Mouse (Mus musculus) myocyte (in vitro differentiated cells): ENCODE data around the gene Wasf3. TPM values are rescaled to one million over a fixed set of nuclear protein-coding genes. Genes with fewer than 3 reads are reported as not detected.

ENCODE experiments used
- polyA plus RNA-seq: library from polyadenylated mRNA; unstranded; fragments of >200 nt; fragmentation: generic; extraction: Trizol; gene quantifications from one replicate; pipeline ENCODE4 v1.2.1, GENCODE M21; 2012; ENCODE audit warnings: missing spikeins

The Wasf3 gene
- polyA plus RNA-seq, 1 experiment, result not detected

Other genes starting within 250 kb of the Wasf3 start
- not detected for gene Gm5565, start 224.4 kb upstream of the Wasf3 start, polyA plus RNA-seq
- not detected for gene Gm6309, start 214.3 kb upstream of the Wasf3 start, polyA plus RNA-seq
- not detected for gene 1700001J03Rik, start 199.7 kb upstream of the Wasf3 start, polyA plus RNA-seq
- gene Rnf6, start 163.4 kb upstream of the Wasf3 start, polyA plus RNA-seq, result 17.2 TPM
- 11.0 TPM for gene Cdk8, start 153.8 kb upstream of the Wasf3 start, polyA plus RNA-seq
- gene Gm6408, start 97.0 kb downstream of the Wasf3 start, polyA plus RNA-seq, result not detected
- gene Gm6370, start 106.4 kb downstream of the Wasf3 start, polyA plus RNA-seq, result not detected
- not detected for gene 4930449I24Rik, start 117.4 kb downstream of the Wasf3 start, polyA plus RNA-seq
- gene Gm3402, start 129.1 kb downstream of the Wasf3 start, polyA plus RNA-seq, result not detected
- gene Gm3404, start 140.8 kb downstream of the Wasf3 start, polyA plus RNA-seq, result not detected
- not detected for gene Gm3409, start 152.7 kb downstream of the Wasf3 start, polyA plus RNA-seq
- gene Gm3415, start 171.2 kb downstream of the Wasf3 start, polyA plus RNA-seq, result not detected
- gene Gpr12, start 200.3 kb downstream of the Wasf3 start, polyA plus RNA-seq, result not detected